Mouse (Mus musculus): ENCODE data around the gene Tead2. TPM values are rescaled to one million over a fixed set of nuclear protein-coding genes. Genes with fewer than 3 reads are reported as not detected.

The Tead2 gene
- polyA plus RNA-seq, 1 experiment, result 147 TPM

DNA sequence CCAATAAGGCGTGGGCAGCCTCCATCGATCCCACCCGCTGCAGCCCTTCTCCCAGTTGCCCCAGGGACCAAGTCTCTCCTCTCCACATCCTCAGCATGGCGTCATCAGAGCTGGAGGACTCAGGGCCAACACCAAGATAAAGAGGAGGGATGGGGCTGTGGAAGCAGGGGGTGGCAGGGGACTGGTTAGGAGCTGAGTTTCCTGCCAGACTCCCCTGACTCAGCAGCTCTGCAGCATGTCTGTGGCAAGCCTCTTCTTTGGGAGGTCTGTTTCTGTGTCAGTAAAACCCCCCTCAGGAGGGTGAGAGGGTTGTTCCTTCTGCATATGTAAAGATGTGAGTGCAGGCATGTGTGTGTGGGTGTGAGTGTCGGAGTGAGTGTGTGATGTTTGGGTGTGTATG, 18.6 kb upstream of the Tead2 start:
- Histone ChIP-seq H3K4me1 (ENCODE audit: control insufficient read depth, insufficient read depth, low read length) (no peaks in the 10 kb centered on the region), H3K9me3 (replicated peaks; ENCODE audit: control insufficient read depth, insufficient read depth, low read length, poor library complexity, severe bottlenecking) (no peaks in the 10 kb centered on the region), H3K9ac (ENCODE audit: low read depth, poor library complexity, severe bottlenecking) (no peak overlapping the region), H3K27me3 (ENCODE audit: control insufficient read depth, insufficient read depth, low read length, poor library complexity, severe bottlenecking) (no peaks in the 10 kb centered on the region), H3K27ac (ENCODE audit: insufficient read depth, low read length) (no peak overlapping the region), H3K36me3 (ENCODE audit: control insufficient read depth, insufficient read depth, low read length, poor library complexity, severe bottlenecking) (no peaks in the 10 kb centered on the region), H3K4me3 (ENCODE audit: low read depth, low read length) (no peak overlapping the region)
- TF ChIP-seq EP300 (IDR thresholded peaks at IDR 0.05; ENCODE audit: insufficient read depth, low read depth, low read length), result no peak
- TF ChIP-seq CTCF (IDR thresholded peaks at IDR 0.05; ENCODE audit: low read depth, low read length), result no peak
- no peak for TF ChIP-seq POLR2A (IDR thresholded peaks at IDR 0.05; ENCODE audit: insufficient read depth, low read length)

GRCm38 (mm10) chr7:45198435-45198834, 17.1 kb upstream of the Tead2 start:
- no peaks in the 10 kb centered on the region for H3K9me3 ChIP-seq (replicated peaks; ENCODE audit: control insufficient read depth, insufficient read depth, low read length, poor library complexity, severe bottlenecking)
- H3K36me3 ChIP-seq (ENCODE audit: control insufficient read depth, insufficient read depth, low read length, poor library complexity, severe bottlenecking), result no peaks in the 10 kb centered on the region
- TF ChIP-seq CTCF (IDR thresholded peaks at IDR 0.05; ENCODE audit: low read depth, low read length) (peak; percentile 94), EP300 (IDR thresholded peaks at IDR 0.05; ENCODE audit: insufficient read depth, low read depth, low read length) (no peak), POLR2A (IDR thresholded peaks at IDR 0.05; ENCODE audit: insufficient read depth, low read length) (no peak)
- no peaks in the 10 kb centered on the region for H3K4me1 ChIP-seq (ENCODE audit: control insufficient read depth, insufficient read depth, low read length)
- H3K27me3 ChIP-seq (ENCODE audit: control insufficient read depth, insufficient read depth, low read length, poor library complexity, severe bottlenecking), result no peaks in the 10 kb centered on the region
- H3K9ac ChIP-seq (ENCODE audit: low read depth, poor library complexity, severe bottlenecking), result no peak overlapping the region
- H3K4me3 ChIP-seq (ENCODE audit: low read depth, low read length), result no peak overlapping the region
- no peak overlapping the region for H3K27ac ChIP-seq (ENCODE audit: insufficient read depth, low read length)

- Histone ChIP-seq H3K27ac (ENCODE audit: insufficient read depth, low read length) (no peak overlapping the region), H3K9me3 (replicated peaks; ENCODE audit: control insufficient read depth, insufficient read depth, low read length, poor library complexity, severe bottlenecking) (no peaks in the 10 kb centered on the region), H3K9ac (ENCODE audit: low read depth, poor library complexity, severe bottlenecking) (no peak overlapping the region), H3K27me3 (ENCODE audit: control insufficient read depth, insufficient read depth, low read length, poor library complexity, severe bottlenecking) (no peaks in the 10 kb centered on the region), H3K4me3 (ENCODE audit: low read depth, low read length) (no peak overlapping the region), H3K36me3 (ENCODE audit: control insufficient read depth, insufficient read depth, low read length, poor library complexity, severe bottlenecking) (no peaks in the 10 kb centered on the region), H3K4me1 (ENCODE audit: control insufficient read depth, insufficient read depth, low read length) (no peaks in the 10 kb centered on the region)
- TF ChIP-seq CTCF (IDR thresholded peaks at IDR 0.05; ENCODE audit: low read depth, low read length) (no peak), EP300 (IDR thresholded peaks at IDR 0.05; ENCODE audit: insufficient read depth, low read depth, low read length) (no peak)
These were observed 16.6 kb upstream of the Tead2 start for GRCm38 (mm10) chr7:45198961-45199360.

DNA sequence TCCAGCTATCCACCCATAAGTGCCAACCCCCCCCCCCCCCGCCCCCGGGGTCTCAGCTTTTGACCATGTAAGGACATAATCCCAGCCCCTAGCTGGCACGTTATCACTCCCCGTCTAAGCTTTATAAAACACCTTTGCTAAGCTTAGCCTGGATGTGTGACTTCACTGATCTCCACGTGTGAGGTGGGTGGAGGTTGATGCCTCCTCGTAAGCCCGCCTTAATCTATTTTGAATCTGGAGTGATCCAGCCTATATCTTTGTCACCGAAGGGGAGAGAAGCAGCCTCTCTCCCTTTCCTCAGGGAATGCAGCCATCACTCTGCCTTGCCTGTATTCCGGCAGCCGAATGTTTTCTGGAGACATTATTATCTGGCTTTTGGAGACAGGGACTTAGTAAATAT, 12.9 kb upstream of the Tead2 start:
- Histone ChIP-seq H3K9ac (ENCODE audit: low read depth, poor library complexity, severe bottlenecking) (no peak overlapping the region), H3K27ac (ENCODE audit: insufficient read depth, low read length) (no peak overlapping the region), H3K36me3 (ENCODE audit: control insufficient read depth, insufficient read depth, low read length, poor library complexity, severe bottlenecking) (no peaks in the 10 kb centered on the region), H3K27me3 (ENCODE audit: control insufficient read depth, insufficient read depth, low read length, poor library complexity, severe bottlenecking) (no peaks in the 10 kb centered on the region), H3K4me1 (ENCODE audit: control insufficient read depth, insufficient read depth, low read length) (no peaks in the 10 kb centered on the region), H3K4me3 (ENCODE audit: low read depth, low read length) (no peak overlapping the region), H3K9me3 (replicated peaks; ENCODE audit: control insufficient read depth, insufficient read depth, low read length, poor library complexity, severe bottlenecking) (no peaks in the 10 kb centered on the region)
- no peak for TF ChIP-seq POLR2A (IDR thresholded peaks at IDR 0.05; ENCODE audit: insufficient read depth, low read length)
- no peak for TF ChIP-seq CTCF (IDR thresholded peaks at IDR 0.05; ENCODE audit: low read depth, low read length)
- TF ChIP-seq EP300 (IDR thresholded peaks at IDR 0.05; ENCODE audit: insufficient read depth, low read depth, low read length), result no peak

DNA sequence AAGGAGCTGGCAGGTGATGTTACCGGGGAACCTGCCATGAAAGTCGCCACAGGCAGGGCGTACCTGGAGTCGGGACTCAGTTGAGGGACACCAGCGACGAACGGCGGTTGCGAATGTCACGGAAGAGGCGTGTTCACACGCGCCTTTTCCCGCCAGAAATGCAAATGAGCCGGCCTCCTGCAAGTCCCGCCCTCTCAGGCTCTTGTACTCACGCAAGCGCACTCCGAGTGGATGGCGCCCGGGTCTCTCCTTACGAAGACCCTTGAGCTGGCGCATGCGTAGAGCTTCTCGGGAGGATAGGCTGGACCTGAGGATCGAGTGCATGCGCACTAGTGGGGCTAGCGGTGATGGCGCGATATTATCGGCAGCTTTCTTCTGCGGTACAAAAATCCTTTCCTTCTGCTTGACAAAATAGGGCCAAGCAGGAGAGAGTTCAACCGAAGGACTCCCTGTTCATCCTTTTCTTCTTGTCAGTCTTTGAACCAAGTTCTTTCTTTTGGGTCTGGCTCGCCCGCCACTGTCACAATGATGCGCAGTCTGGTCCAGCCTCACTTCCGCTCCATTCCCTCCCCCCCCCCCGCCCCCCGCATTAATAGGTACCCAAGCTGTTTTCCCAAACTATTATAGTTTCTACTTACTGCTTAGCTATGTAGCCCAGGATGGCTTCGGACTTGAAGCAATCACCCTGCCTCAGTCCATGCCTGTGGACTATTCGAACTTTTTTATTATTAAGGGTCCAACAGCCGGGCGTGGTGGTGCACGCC, 11.0 kb upstream of the Tead2 start, which contains the start of gene Ccdc155:
Ccdc155 (minus strand) TSS at position 513 of the 764 bp plus-strand sequence.
- TF ChIP-seq EP300 (IDR thresholded peaks at IDR 0.05; ENCODE audit: insufficient read depth, low read depth, low read length) (no peak), CTCF (IDR thresholded peaks at IDR 0.05; ENCODE audit: low read depth, low read length) (no peak), POLR2A (IDR thresholded peaks at IDR 0.05; ENCODE audit: insufficient read depth, low read length) (peak; percentile 75)
- H3K4me1 ChIP-seq (ENCODE audit: control insufficient read depth, insufficient read depth, low read length), result no peaks in the 10 kb centered on the region

DNA sequence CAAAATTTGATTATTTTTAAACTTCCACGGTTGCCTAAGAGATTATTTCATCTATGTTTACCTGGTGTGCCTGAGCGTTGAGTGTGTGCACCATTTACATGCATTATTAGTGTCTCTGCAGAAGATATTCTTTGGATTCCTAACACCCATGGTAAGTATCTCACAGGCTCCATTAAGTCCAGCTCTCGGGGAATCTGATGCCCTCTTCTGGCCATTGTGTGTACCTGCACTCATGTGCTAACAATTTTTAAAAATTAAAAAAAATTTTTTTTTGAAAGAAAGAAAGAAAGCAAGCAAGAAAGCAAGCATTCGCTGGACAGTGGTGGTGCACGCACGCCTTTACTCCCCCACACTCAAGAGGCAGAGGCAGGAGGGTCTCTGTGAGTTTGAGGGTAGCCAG, 7.3 kb upstream of the Tead2 start:
- H3K4me3 ChIP-seq (ENCODE audit: low read depth, low read length), result no peak overlapping the region
- peaks cover 1% of the 10 kb centered on the region for H3K4me1 ChIP-seq (ENCODE audit: control insufficient read depth, insufficient read depth, low read length)
- no peaks in the 10 kb centered on the region for H3K27me3 ChIP-seq (ENCODE audit: control insufficient read depth, insufficient read depth, low read length, poor library complexity, severe bottlenecking)
- no peaks in the 10 kb centered on the region for H3K9me3 ChIP-seq (replicated peaks; ENCODE audit: control insufficient read depth, insufficient read depth, low read length, poor library complexity, severe bottlenecking)
- no peak overlapping the region for H3K9ac ChIP-seq (ENCODE audit: low read depth, poor library complexity, severe bottlenecking)
- H3K27ac ChIP-seq (ENCODE audit: insufficient read depth, low read length), result no peak overlapping the region
- no peaks in the 10 kb centered on the region for H3K36me3 ChIP-seq (ENCODE audit: control insufficient read depth, insufficient read depth, low read length, poor library complexity, severe bottlenecking)
- no peak for TF ChIP-seq POLR2A (IDR thresholded peaks at IDR 0.05; ENCODE audit: insufficient read depth, low read length)
- TF ChIP-seq CTCF (IDR thresholded peaks at IDR 0.05; ENCODE audit: low read depth, low read length), result no peak
- TF ChIP-seq EP300 (IDR thresholded peaks at IDR 0.05; ENCODE audit: insufficient read depth, low read depth, low read length), result no peak

More for the DNA sequence above, 11.0 kb upstream of the Tead2 start, which contains the start of gene Ccdc155:
- Histone ChIP-seq H3K4me3 (ENCODE audit: low read depth, low read length) (peak within 1 kb of the TSS; percentile 70), H3K27me3 (ENCODE audit: control insufficient read depth, insufficient read depth, low read length, poor library complexity, severe bottlenecking) (no peaks in the 10 kb centered on the region), H3K9ac (ENCODE audit: low read depth, poor library complexity, severe bottlenecking) (peak within 1 kb of the TSS; percentile 51), H3K27ac (ENCODE audit: insufficient read depth, low read length) (no peak within 1 kb of the TSS), H3K9me3 (replicated peaks; ENCODE audit: control insufficient read depth, insufficient read depth, low read length, poor library complexity, severe bottlenecking) (no peaks in the 10 kb centered on the region), H3K36me3 (ENCODE audit: control insufficient read depth, insufficient read depth, low read length, poor library complexity, severe bottlenecking) (no peaks in the 10 kb centered on the region)
